Mouse (Mus musculus) macrophage (primary cell): Measurements from ENCODE around the gene H2-M5. TPM values are rescaled to one million over a fixed set of nuclear protein-coding genes. Genes with fewer than 3 reads are reported as not detected.
"Not testable (repeated sequence)": the region's sequence is repeated elsewhere in the genome, so short reads cannot be mapped to it uniquely, and the experiment has no call there.

Source experiments
- H3K27ac ChIP-seq: fragments of 350-480 bp; formaldehyde crosslinking; 2 replicates; pipeline ENCODE4 v1.9.0; 2021
- H3K36me3 ChIP-seq: fragments of 350-480 bp; formaldehyde crosslinking; 2 replicates; pipeline ENCODE4 v1.9.0; 2021; ENCODE audit errors: inconsistent target
- H3K4me3 ChIP-seq: fragments of 350-480 bp; formaldehyde crosslinking; 2 replicates; pipeline ENCODE4 v1.9.0; 2021; ENCODE audit errors: inconsistent target
- H3K79me2 ChIP-seq: fragments of 350-480 bp; formaldehyde crosslinking; 2 replicates; pipeline ENCODE4 v1.9.0; 2021; ENCODE audit errors: inconsistent target
- WGBS: methylation state at CpG from one replicate; pipeline ENCODE4 v1.1.7; 2026; ENCODE audit warnings: inconsistent platforms; ENCODE audit not compliant: missing documents; 5-methylcytosine and 5-hydroxymethylcytosine counted together
- polyA plus RNA-seq: library from polyadenylated mRNA; stranded (reverse); fragments of 250-400 nt; gene quantifications from 3 replicates; pipeline ENCODE4 v1.2.4, GENCODE M21; 2018; ENCODE audit warnings: inconsistent platforms
- total RNA-seq, 78 experiments: library from RNA; depleted of rRNA; stranded (reverse); fragments of 250-400 nt; gene quantifications; 1 replicate in 9 of 78; 2 replicates in 24 of 78; 3 replicates in 43 of 78; 4 replicates in 2 of 78; pipeline ENCODE4 v1.2.4; 2018; ENCODE audit warnings: inconsistent platforms in 56 of 78

H2-M5 gene
- not detected for total RNA-seq (2018; cell fraction: chromatin; rRNA removed)
- total RNA-seq (2018; cell fraction: cytosol; rRNA removed), result not detected
- total RNA-seq (2018; cell fraction: nucleus; rRNA removed), result not detected
- polyA plus RNA-seq, result not detected in 3 replicates

- Histone ChIP-seq H3K27ac (no peak within 1 kb of the TSS), H3K4me3 (no peak within 1 kb of the TSS), H3K36me3 (no peaks in the 10 kb centered on the region), H3K79me2 (no peaks in the 10 kb centered on the region)
- WGBS, result 95% methylated on average over 4 of the region's 5 CpGs
These were observed at the start of gene H2-M5 for GRCm38 (mm10) chr17:36989437-36989836. H2-M5 (minus strand) TSS chr17:36989537.

DNA sequence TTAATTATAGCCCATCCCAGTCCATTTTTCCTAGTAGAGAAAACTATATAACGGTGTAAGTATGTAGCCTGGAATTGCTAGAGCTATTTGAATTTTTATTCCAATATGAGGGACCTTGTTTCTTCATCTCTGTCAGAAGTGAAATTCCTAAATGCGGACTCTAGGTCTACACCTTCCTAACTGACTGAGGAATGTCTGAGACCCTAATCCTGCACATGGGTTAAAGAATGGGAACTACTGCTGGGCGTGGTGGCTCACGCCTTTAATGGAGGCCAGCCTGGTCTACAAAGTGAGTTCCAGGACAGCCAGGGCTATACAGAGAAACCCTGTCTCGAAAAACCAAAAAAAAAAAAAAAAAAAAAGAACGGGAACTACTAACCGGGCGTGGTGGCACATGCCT, 39.8 kb upstream of the H2-M5 start:
- Histone ChIP-seq H3K4me3 (no peak overlapping the region), H3K27ac (no peak overlapping the region), H3K79me2 (no peaks in the 10 kb centered on the region), H3K36me3 (no peaks in the 10 kb centered on the region)
- 79% methylated on average over 4 of the region's 8 CpGs for WGBS

GRCm38 (mm10) chr17:37028683-37029120, 39.4 kb upstream of the H2-M5 start:
- Histone ChIP-seq H3K27ac (no peak overlapping the region), H3K36me3 (no peaks in the 10 kb centered on the region), H3K4me3 (no peak overlapping the region), H3K79me2 (no peaks in the 10 kb centered on the region)
- 6% methylated on average over 14 of the region's 14 CpGs for WGBS

DNA sequence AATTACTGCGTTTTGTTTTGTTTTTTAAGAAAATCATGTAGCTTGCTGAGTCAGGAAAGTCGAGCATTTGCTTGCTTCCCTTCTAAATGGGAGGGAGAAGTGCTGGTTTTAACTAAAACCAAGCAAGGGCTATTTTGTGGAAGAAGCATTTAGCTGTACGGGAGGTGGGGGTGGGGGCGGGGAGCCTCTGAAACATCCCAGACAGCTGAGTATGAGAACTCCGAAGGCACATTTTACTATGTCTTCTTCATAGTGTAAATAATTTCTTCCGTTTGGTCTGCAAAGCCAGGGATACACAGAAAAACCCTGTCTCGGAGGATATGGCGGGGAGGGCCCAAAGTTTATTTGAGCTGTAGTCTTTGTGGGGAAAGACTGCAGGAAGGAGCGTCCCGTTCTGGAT, 38.9 kb upstream of the H2-M5 start:
- 61% methylated on average over 10 of the region's 10 CpGs for WGBS
- H3K27ac ChIP-seq, result no peak overlapping the region

GRCm38 (mm10) chr17:37027486-37027885, 38.1 kb upstream of the H2-M5 start:
- no peak overlapping the region for H3K27ac ChIP-seq
- no peaks in the 10 kb centered on the region for H3K79me2 ChIP-seq
- H3K36me3 ChIP-seq, result no peaks in the 10 kb centered on the region
- 97% methylated on average over 4 of the region's 4 CpGs for WGBS
- no peak overlapping the region for H3K4me3 ChIP-seq

More for the DNA sequence above, 38.9 kb upstream of the H2-M5 start:
- H3K79me2 ChIP-seq, result no peaks in the 10 kb centered on the region
- no peaks in the 10 kb centered on the region for H3K36me3 ChIP-seq
- H3K4me3 ChIP-seq, result no peak overlapping the region

DNA sequence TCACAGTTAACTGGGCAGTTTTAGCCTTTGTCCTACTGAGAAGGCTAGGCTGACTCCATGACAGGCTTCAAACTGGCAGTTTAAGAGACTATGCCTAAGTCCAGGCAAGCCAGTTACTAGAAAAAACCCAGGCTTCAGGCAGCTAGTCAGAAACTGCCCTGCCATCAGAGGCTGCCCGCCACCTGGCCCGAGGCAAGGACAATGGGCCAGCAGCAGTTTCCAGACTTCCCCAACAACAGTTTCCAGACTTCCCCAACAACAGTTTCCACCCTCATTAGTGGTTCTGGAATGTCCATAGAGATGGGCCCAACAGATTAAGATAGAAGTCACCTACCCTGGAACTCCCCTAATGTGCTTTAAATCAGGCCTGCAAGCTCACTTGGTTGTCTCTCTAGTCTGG, 37.1 kb upstream of the H2-M5 start:
- Histone ChIP-seq H3K4me3 (no peak overlapping the region), H3K79me2 (no peaks in the 10 kb centered on the region), H3K27ac (no peak overlapping the region), H3K36me3 (no peaks in the 10 kb centered on the region)
- WGBS, result 100% methylated on average over 1 of the region's 2 CpGs

GRCm38 (mm10) chr17:37022628-37023576, 33.6 kb upstream of the H2-M5 start, which contains the start of gene Mog:
Mog (minus strand) TSS chr17:37023398.
- H3K36me3 ChIP-seq, result no peaks in the 10 kb centered on the region

GRCm38 (mm10) chr17:37019242-37019641, 29.9 kb upstream of the H2-M5 start:
- not testable (repeated sequence) for H3K4me3 ChIP-seq, H3K27ac ChIP-seq, H3K36me3 ChIP-seq, H3K79me2 ChIP-seq
- WGBS, result 91% methylated on average over 2 of the region's 5 CpGs

More at GRCm38 (mm10) chr17:37022628-37023576, 33.6 kb upstream of the H2-M5 start, which contains the start of gene Mog:
- Histone ChIP-seq H3K27ac (no peak within 1 kb of the TSS), H3K79me2 (no peaks in the 10 kb centered on the region), H3K4me3 (no peak within 1 kb of the TSS)
- 58% methylated on average over 9 of the region's 9 CpGs for WGBS

- H3K27ac ChIP-seq, result no peak overlapping the region
- H3K79me2 ChIP-seq, result no peaks in the 10 kb centered on the region
- H3K36me3 ChIP-seq, result no peaks in the 10 kb centered on the region
- WGBS, result 95% methylated on average over 3 of the region's 3 CpGs
- H3K4me3 ChIP-seq, result no peak overlapping the region
These were observed 29.0 kb upstream of the H2-M5 start for GRCm38 (mm10) chr17:37018328-37018727.

DNA sequence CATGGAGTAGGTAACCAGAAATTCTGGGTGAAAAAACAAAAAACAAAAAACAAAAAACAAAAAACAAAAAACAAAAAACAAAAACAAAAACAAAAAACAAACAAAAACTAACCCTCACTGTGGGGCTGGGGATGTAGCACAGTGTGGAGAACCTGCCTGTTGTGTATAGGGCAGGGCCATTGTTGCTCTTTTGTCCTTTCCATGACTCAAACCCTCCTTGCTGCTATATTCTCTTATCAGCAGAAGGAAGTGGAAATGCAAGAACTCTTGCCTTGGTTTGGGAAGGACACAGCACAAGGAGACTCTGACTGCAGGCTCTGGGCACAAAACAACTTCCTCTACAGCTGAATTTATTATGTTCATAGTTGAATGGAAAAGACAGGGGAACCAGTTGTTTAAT, 27.0 kb upstream of the H2-M5 start:
- Histone ChIP-seq H3K27ac (no peak overlapping the region), H3K4me3 (no peak overlapping the region), H3K36me3 (no peaks in the 10 kb centered on the region), H3K79me2 (no peaks in the 10 kb centered on the region)

DNA sequence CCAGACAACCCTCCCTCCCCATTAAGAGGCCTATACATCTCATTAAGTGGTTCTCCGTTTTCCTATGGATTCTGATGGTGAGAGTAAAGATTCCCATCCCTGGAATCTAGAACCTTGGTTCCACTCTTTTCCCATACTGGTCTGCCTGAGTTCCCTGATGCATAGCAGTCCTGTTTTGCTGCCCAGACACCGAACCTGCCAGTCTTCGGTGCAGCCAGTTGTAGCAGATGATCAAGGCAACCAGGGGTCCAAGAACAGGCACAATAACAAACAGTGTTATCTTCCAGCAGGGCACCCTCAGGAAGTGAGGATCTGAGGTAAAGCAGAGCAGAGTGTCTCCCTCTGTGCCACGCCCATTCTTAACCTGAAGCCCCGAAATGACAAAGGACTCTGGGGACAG, 22.8 kb upstream of the H2-M5 start:
- H3K27ac ChIP-seq, result no peak overlapping the region
- no peaks in the 10 kb centered on the region for H3K79me2 ChIP-seq
- WGBS, result 92% methylated on average over 5 of the region's 5 CpGs
- no peak overlapping the region for H3K4me3 ChIP-seq
- no peaks in the 10 kb centered on the region for H3K36me3 ChIP-seq

GRCm38 (mm10) chr17:37011719-37012118, 22.4 kb upstream of the H2-M5 start:
- no peak overlapping the region for H3K4me3 ChIP-seq
- H3K79me2 ChIP-seq, result no peaks in the 10 kb centered on the region
- H3K27ac ChIP-seq, result no peak overlapping the region
- WGBS, result 93% methylated on average over 3 of the region's 3 CpGs
- no peaks in the 10 kb centered on the region for H3K36me3 ChIP-seq

DNA sequence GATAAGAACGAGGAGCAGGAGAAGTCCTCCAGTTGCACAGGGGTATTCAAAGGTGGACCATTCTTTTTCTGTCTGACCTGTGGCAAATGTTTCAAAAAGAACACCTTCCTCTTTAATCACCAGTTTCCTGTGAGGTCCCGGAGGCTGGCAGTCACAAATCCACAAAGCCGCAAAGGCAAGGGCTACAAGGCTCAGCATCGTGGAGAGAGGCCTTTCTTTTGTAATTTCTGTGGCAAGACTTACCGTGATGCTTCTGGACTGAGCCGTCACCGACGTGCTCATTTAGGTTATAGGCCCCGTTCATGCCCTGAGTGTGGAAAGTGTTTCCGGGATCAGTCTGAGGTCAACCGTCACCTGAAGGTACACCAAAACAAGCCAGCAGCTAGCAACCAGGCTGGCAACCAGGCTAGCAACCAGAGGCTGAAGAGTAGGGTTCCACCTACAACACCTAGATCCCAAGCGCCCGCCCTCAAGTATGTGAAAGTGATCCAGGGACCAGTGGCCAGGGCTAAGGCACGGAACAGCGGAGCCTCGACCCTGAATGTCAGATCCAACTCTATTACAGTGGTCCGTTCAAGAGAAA, 20.2 kb upstream of the H2-M5 start:
- WGBS, result 43% methylated on average over 17 of the region's 17 CpGs
- H3K27ac ChIP-seq, result no peak overlapping the region
- no peaks in the 10 kb centered on the region for H3K36me3 ChIP-seq
- H3K79me2 ChIP-seq, result no peaks in the 10 kb centered on the region
- no peak overlapping the region for H3K4me3 ChIP-seq

DNA sequence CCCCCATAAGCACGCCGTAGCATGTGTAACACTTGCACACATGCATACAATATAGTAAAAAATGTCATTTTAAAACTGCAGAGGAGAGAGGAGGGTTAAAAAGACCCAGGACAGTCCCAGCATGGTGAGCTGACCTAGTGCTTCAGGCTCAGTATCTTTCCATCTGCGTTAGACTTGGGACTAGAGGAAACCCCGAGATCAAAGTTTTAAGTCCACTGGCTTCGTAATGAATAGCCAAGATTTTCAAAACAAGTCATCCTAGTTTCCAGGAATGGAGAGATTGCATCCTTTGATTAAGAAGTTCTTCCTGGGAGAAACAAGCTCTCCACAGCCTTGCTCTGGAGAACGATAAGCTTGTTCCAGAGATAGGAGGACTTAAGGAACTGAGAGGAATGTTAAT, 18.8 kb upstream of the H2-M5 start:
- 95% methylated on average over 6 of the region's 6 CpGs for WGBS
- H3K79me2 ChIP-seq, result no peaks in the 10 kb centered on the region
- H3K27ac ChIP-seq, result no peak overlapping the region
- no peaks in the 10 kb centered on the region for H3K36me3 ChIP-seq
- H3K4me3 ChIP-seq, result no peak overlapping the region

GRCm38 (mm10) chr17:37003366-37003765, 14.0 kb upstream of the H2-M5 start:
- Histone ChIP-seq H3K27ac (no peak overlapping the region), H3K79me2 (no peaks in the 10 kb centered on the region), H3K36me3 (no peaks in the 10 kb centered on the region), H3K4me3 (no peak overlapping the region)
- WGBS, result 70% methylated on average over 4 of the region's 4 CpGs
